Mouse (Mus musculus) heart, embryonic 12.5 days (tissue): Measurements from ENCODE around the gene Taco1. TPM values are rescaled to one million over a fixed set of nuclear protein-coding genes. Genes with fewer than 3 reads are reported as not detected.
"Not testable (repeated sequence)": the region's sequence is repeated elsewhere in the genome, so short reads cannot be mapped to it uniquely, and the experiment has no call there.

Source experiments
- ATAC-seq: fragments of 200-750 bp; cut with Nextera tagmentation; 2 replicates; pipeline ENCODE4 v1.8.0; 2017; ENCODE audit warnings: moderate TSS enrichment, moderate library complexity; ENCODE audit not compliant: insufficient number of reproducible peaks, low FRiP score
- H3K27ac ChIP-seq: fragments of 300-500 bp; sonication (generic); 2 replicates; pipeline ENCODE4 v1.5.1; 2016; ENCODE audit warnings: mild to moderate bottlenecking, moderate library complexity; ENCODE audit not compliant: poor library complexity, severe bottlenecking
- H3K27me3 ChIP-seq: fragments of 300-500 bp; sonication (generic); replicated peaks from 2 replicates; pipeline ENCODE4 v1.6.1; 2016; ENCODE audit warnings: mild to moderate bottlenecking, moderate library complexity
- H3K36me3 ChIP-seq: fragments of 300-500 bp; sonication (generic); 2 replicates; pipeline ENCODE4 v1.6.1; 2016; ENCODE audit warnings: mild to moderate bottlenecking, moderate library complexity
- H3K4me1 ChIP-seq: fragments of 300-500 bp; sonication (generic); replicated peaks from 2 replicates; pipeline ENCODE4 v1.6.1; 2016; ENCODE audit warnings: mild to moderate bottlenecking
- H3K4me2 ChIP-seq: fragments of 300-500 bp; sonication (generic); 2 replicates; pipeline ENCODE4 v1.6.1; 2016; ENCODE audit warnings: mild to moderate bottlenecking, moderate library complexity
- H3K4me3 ChIP-seq: fragments of 300-500 bp; sonication (generic); 2 replicates; pipeline ENCODE4 v1.5.1; 2016; ENCODE audit warnings: mild to moderate bottlenecking
- H3K9ac ChIP-seq: fragments of 300-500 bp; sonication (generic); 2 replicates; pipeline ENCODE4 v1.6.1; 2016; ENCODE audit warnings: mild to moderate bottlenecking, moderate library complexity
- H3K9me3 ChIP-seq: fragments of 300-500 bp; sonication (generic); replicated peaks from 2 replicates; pipeline ENCODE4 v1.6.1; 2016; ENCODE audit warnings: mild to moderate bottlenecking, moderate library complexity
- WGBS: fragments of 180-500 bp; shearing (Covaris S2); methylation state at CpG from one replicate; pipeline ENCODE4 v1.1.7; 2016; 5-methylcytosine and 5-hydroxymethylcytosine counted together
- polyA plus RNA-seq: library from polyadenylated mRNA; unstranded; fragments of >200 nt; fragmentation: Nextera tagmentation; extraction: Ambion mirVana; gene quantifications from 2 replicates; pipeline ENCODE4 v1.2.1, GENCODE M21; 2016

Taco1 gene
- polyA plus RNA-seq, 1 experiment from 2014 or later: 11.8 TPM

DNA sequence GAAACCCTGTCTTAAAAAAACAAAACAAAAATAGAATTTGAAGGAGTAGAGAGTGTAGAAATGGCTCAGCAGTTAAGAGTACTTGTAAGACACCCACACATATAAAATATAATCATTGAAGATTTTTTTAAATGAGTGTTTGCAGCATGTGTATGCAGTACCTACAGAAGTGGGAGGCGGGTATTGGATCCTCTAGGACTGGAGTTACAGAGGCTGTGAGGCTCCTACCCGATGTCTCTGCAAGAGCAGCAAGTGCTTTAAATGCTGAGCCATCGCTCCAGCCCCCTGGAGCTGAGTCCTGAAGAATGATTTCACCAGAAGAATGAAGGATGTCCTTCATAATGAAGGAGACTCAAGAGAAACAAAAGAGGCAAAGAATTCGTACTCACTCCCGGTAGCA is 2.1 kb upstream of the Taco1 start:
- Histone ChIP-seq H3K4me3 (no peak overlapping the region), H3K36me3 (peaks cover 14% of the 10 kb centered on the region), H3K27me3 (no peaks in the 10 kb centered on the region), H3K9ac (no peak overlapping the region), H3K9me3 (no peaks in the 10 kb centered on the region), H3K4me1 (peaks cover 13% of the 10 kb centered on the region; the same call in 1 of the 2 replicates), H3K4me2 (no peak overlapping the region), H3K27ac (no peak overlapping the region)
- 78% methylated on average over 5 of the region's 5 CpGs for WGBS
- ATAC-seq: no peak

DNA sequence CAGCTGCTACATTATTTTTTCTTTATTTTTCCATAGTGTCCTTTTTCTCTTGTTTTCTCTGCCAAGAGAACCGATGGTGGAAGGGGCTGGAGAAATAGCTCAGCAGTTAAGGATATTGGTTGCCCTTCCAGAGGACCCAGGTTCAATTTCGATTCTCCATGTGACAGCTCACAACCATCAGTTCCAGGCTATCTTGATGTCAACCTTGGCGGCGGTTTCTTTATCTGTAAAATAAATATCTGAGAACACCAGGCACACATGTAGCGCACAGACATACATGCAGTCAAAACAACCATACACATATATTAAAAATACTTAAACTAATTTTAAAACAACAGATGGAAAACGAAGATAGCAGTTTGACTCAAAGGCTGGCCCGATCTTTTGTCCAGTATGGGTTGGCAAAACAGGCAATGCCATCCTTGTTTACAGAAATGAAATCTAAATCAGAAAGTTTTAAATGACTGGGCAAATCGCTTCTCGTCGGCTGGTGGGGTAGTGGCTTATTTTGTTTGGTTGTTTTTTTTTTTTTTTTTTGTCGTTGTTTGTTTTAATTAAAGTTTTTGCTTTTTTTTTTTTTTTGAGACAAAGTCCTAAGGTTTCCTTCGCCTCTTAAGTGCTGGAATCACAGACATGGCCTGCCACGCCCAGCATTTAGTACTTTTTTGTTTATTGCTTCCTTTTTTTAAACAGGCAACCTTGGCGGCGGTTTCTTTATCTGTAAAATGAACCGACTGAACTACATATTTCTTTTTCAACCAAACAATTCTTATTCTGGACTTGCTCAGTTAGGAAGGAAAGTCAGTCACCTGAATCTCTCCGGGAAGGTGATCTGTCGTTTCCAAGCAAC is 563 bp upstream of the Taco1 start:
- H3K27me3 ChIP-seq: no peaks in the 10 kb centered on the region
- H3K4me3 ChIP-seq: peak overlapping the region; percentile 86
- no peak for ATAC-seq
- H3K36me3 ChIP-seq: peaks cover 11% of the 10 kb centered on the region
- H3K9ac ChIP-seq: peak overlapping the region; percentile 91
- WGBS: 41% methylated on average over 18 of the region's 18 CpGs
- H3K4me1 ChIP-seq: peaks cover 13% of the 10 kb centered on the region; the same call in 1 of the 2 replicates
- no peak overlapping the region for H3K27ac ChIP-seq
- H3K9me3 ChIP-seq: no peaks in the 10 kb centered on the region
- H3K4me2 ChIP-seq: peak overlapping the region; percentile 77

DNA sequence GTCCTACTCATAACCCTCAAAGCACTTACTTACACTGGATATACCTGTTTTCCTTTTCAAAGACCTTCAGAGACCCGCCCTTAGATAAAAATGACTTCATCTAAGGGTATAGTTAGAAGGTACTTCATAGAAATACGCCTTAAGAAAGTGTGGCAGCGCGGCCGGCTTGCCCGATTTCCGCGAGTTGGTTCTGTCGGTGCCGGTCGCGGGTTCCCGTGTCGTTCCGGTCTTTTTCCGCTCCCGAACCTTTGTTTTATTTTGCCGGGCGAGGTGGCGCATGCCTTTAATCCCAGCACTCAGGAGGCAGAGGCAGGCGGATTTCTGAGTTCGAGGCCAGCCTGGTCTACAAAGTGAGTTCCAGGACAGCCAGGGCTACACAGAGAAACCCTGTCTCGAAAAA is 755 bp downstream of the Taco1 start:
- Histone ChIP-seq H3K9ac (peak overlapping the region; percentile 91), H3K4me2 (peak overlapping the region; percentile 77), H3K4me1 (peaks cover 13% of the 10 kb centered on the region; the same call in 1 of the 2 replicates), H3K36me3 (peaks cover 15% of the 10 kb centered on the region), H3K27ac (peak overlapping the region; percentile 94), H3K4me3 (peak overlapping the region; percentile 86)
- H3K9me3 ChIP-seq, ATAC-seq, H3K27me3 ChIP-seq: not testable (repeated sequence)
- WGBS: 9% methylated on average over 23 of the region's 23 CpGs

- Histone ChIP-seq H3K4me2 (no peak overlapping the region), H3K4me3 (no peak overlapping the region), H3K36me3 (peaks cover 39% of the 10 kb centered on the region), H3K4me1 (no peaks in the 10 kb centered on the region), H3K27me3 (no peaks in the 10 kb centered on the region), H3K27ac (no peak overlapping the region), H3K9ac (no peak overlapping the region), H3K9me3 (no peaks in the 10 kb centered on the region)
- no peak for ATAC-seq
- 77% methylated on average over 3 of the region's 3 CpGs for WGBS
These were observed 7.9 kb downstream of the Taco1 start for GRCm38 (mm10) chr11:106073774-106074173.

- H3K27me3 ChIP-seq: no peaks in the 10 kb centered on the region
- H3K9me3 ChIP-seq: no peaks in the 10 kb centered on the region
- no peak for ATAC-seq
- H3K27ac ChIP-seq: no peak overlapping the region
- no peaks in the 10 kb centered on the region for H3K4me1 ChIP-seq
- peaks cover 24% of the 10 kb centered on the region for H3K36me3 ChIP-seq
- 9% methylated on average over 4 of the region's 4 CpGs for WGBS
- H3K4me2 ChIP-seq: no peak overlapping the region
- no peak overlapping the region for H3K4me3 ChIP-seq
- H3K9ac ChIP-seq: no peak overlapping the region
These were observed 10.5 kb downstream of the Taco1 start for GRCm38 (mm10) chr11:106076321-106076720.

GRCm38 (mm10) chr11:106083708-106084701 is 18.1 kb downstream of the Taco1 start, which contains the start of gene Map3k3:
Map3k3 (plus strand) TSS chr11:106084613.
- Histone ChIP-seq H3K4me1 (peaks cover 9% of the 10 kb centered on the region; the same call in 1 of the 2 replicates), H3K27ac (peak within 1 kb of the TSS; percentile 99), H3K4me2 (peak within 1 kb of the TSS; percentile 86), H3K9ac (peak within 1 kb of the TSS; percentile 98), H3K9me3 (no peaks in the 10 kb centered on the region), H3K27me3 (no peaks in the 10 kb centered on the region), H3K4me3 (peak within 1 kb of the TSS; percentile 99), H3K36me3 (no peaks in the 10 kb centered on the region)
- peak; percentile 98 for ATAC-seq
- WGBS: under 1% methylated on average over 69 of the region's 69 CpGs

DNA sequence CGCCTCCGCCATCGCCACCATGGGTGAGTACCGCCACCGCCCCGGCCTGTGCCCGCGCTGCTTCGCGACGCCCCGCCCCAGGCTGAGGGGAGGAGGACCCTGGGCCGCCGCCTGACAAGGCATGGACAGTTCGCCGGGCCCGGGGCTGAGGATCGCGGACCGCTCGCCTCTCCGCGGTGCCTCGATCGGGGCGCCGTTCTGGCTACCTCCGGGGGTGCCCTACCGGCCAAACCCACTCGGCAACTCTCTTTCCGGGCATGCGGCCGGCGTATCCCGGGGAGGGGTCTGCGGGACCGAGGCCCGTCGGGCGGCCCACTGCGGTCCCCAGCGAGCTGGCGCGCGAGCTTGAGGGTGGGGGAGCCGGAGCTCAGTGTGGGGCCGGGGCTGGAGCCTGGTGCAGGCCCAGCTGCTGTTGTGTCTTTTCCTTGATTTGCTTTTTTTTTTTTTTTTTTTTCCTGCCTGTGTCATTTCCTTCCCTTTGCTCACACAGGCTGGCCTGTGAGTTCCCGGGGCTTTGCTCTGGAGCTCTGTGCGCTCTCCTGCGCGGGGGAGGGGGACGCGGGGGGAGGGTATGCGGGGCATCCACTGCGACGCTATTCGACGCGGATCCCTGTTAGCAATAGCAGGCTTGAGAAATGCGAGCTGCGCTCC is 19.2 kb downstream of the Taco1 start:
- peak overlapping the region; percentile 99 for H3K4me3 ChIP-seq
- ATAC-seq: peak; percentile 77
- no peaks in the 10 kb centered on the region for H3K36me3 ChIP-seq
- H3K4me1 ChIP-seq: peaks cover 9% of the 10 kb centered on the region; the same call in 1 of the 2 replicates
- WGBS: under 1% methylated on average over 56 of the region's 61 CpGs
- H3K27me3 ChIP-seq: no peaks in the 10 kb centered on the region
- H3K4me2 ChIP-seq: peak overlapping the region; percentile 86
- no peaks in the 10 kb centered on the region for H3K9me3 ChIP-seq
- H3K27ac ChIP-seq: peak overlapping the region; percentile 99
- H3K9ac ChIP-seq: peak overlapping the region; percentile 98

GRCm38 (mm10) chr11:106098223-106098622 is 32.4 kb downstream of the Taco1 start:
- no peaks in the 10 kb centered on the region for H3K4me1 ChIP-seq
- no peak overlapping the region for H3K4me2 ChIP-seq
- H3K27me3 ChIP-seq: no peaks in the 10 kb centered on the region
- H3K9ac ChIP-seq: no peak overlapping the region
- WGBS: 53% methylated on average over 1 of the region's 1 CpGs
- no peak overlapping the region for H3K4me3 ChIP-seq
- peaks cover 11% of the 10 kb centered on the region; the same call in 1 of the 2 replicates for H3K36me3 ChIP-seq
- H3K27ac ChIP-seq: peak overlapping the region; percentile 77
- no peaks in the 10 kb centered on the region for H3K9me3 ChIP-seq
- no peak for ATAC-seq

- H3K4me1 ChIP-seq: 0 out of 2 replicates have a peak, but pooled peaks cover 2% of the 10 kb centered on the region
- no peaks in the 10 kb centered on the region for H3K27me3 ChIP-seq
- no peak for ATAC-seq
- 79% methylated on average over 3 of the region's 3 CpGs for WGBS
- no peaks in the 10 kb centered on the region for H3K9me3 ChIP-seq
- H3K4me3 ChIP-seq: no peak overlapping the region
- H3K27ac ChIP-seq: no peak overlapping the region
- no peak overlapping the region for H3K4me2 ChIP-seq
- no peak overlapping the region for H3K9ac ChIP-seq
- H3K36me3 ChIP-seq: peaks cover 17% of the 10 kb centered on the region; the same call in 1 of the 2 replicates
These were observed 37.0 kb downstream of the Taco1 start for GRCm38 (mm10) chr11:106102866-106103265.

DNA sequence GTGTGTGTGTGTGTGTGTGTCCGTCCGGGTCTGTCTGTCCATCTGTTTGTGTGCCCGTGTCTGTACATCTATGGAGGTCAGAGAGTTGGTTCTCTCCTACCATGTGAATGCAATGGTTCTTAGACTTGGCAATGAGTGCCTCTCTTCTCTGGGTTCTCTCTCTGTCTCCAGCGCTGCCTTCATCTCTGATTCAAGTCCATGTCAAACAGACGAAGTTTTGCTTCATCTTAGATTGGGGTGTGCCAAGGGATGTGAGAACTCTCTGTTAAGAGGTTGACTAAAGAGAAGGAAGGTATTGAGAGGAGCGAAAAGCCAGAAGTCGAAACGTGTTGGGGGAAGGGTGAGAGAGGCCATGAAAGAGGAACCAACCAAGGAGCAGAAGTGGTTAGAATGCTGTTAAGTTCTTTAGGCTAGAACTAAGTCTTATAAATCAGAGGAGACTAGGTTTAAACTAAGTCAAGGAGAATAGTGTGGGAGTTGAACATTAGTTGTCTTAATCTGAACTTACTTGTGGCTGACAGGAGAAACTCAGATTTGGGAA is 40.3 kb downstream of the Taco1 start:
- H3K27me3 ChIP-seq: no peaks in the 10 kb centered on the region
- H3K9ac ChIP-seq: no peak overlapping the region
- ATAC-seq: no peak
- no peaks in the 10 kb centered on the region for H3K9me3 ChIP-seq
- H3K4me2 ChIP-seq: no peak overlapping the region
- WGBS: 76% methylated on average over 8 of the region's 8 CpGs
- no peak overlapping the region for H3K4me3 ChIP-seq
- H3K36me3 ChIP-seq: peaks cover 14% of the 10 kb centered on the region; the same call in 1 of the 2 replicates
- peaks cover 5% of the 10 kb centered on the region; the same call in 1 of the 2 replicates for H3K4me1 ChIP-seq
- no peak overlapping the region for H3K27ac ChIP-seq
